Mouse (Mus musculus): ENCODE data around the gene Cacfd1. TPM values are rescaled to one million over a fixed set of nuclear protein-coding genes. Genes with fewer than 3 reads are reported as not detected.
A peak's percentile ranks its signal among the peaks of the same experiment; 100 is the strongest.

Gene Cacfd1
- total RNA-seq, 1 experiment from 2014 or later: 22.9 TPM

DNA sequence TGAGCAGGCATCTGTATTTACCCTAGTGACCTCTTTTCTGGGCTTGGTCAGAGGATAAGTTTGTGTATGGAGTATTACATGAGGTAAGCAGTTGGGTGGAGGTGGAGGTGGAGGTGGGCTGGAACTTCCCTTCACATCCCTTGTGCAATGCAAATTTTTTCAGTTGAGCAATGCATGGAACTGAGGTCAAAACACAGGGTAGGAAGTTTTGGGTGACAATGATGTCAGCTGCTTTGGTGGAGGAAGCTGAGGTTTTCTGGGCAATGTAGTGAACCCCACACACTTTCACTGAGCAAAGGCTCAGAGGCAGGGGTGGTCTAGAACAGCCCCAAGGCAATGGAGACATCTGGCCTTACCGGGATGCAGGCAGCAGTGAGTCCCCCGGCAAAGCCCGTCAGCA lies 15.8 kb downstream of the Cacfd1 start:
- ATAC-seq (replicated peaks; ENCODE audit: insufficient number of reproducible peaks, low FRiP score, low TSS enrichment, poor library complexity, severe bottlenecking): peak; percentile 47

DNA sequence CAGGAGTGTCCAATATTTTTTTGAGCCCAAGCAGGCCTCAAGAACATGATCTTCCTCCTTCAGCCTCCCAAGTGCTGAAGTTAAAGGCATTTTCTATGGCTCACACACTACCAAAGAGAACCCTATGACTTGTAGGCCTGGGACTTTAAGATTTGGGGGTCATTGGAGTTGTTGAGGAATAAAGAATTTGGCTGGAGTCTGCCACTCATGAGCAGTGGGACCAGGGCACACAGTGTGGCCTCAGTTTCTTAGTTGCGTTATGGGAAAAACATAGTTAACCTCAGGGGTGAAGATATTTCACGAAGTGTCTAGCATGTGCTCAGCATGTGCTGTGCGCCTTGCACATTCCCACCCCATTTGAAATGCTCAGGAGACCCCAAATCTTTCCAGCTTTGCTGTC lies 16.6 kb downstream of the Cacfd1 start:
- no peak for ATAC-seq (replicated peaks; ENCODE audit: insufficient number of reproducible peaks, low FRiP score, low TSS enrichment, poor library complexity, severe bottlenecking)

DNA sequence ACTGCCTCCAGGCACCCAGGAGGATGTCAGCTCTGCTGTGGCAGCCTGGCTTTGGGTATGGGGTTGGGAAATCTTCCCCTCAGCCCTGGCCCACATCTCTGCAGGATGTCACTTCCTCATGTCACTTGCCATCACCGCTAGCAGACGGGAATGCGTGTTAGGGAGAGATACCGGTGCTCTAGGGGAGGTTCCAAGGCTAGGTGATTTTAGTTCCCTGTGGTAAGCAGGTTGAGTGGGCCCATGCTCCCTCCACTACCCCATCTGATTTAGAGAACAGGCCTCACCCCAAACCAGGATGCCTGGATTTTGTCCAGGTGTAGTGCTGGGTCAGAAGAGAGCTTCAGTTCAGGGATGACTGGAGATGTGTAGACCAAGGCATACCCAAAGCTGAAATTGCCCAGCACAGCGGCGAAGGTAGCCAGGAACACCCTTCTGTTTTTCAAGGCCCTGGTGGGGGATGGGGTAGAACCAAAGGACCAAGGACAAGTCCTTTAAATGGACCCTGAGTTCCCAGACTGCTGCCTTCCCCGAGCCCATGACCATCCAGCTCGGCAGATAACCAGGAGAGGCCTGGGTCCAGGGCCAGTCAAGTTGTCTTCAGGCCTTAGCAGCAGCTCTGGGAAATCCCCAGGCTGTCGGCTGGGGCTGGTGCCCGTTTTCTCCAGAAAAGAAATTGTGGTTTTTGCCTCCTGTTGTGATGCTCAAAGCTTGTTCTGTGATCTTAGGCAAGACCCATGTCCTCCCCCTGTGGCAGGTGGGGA lies 17.3 kb downstream of the Cacfd1 start:
- peak; percentile 14; the same call in 1 of the 2 replicates for ATAC-seq (replicated peaks; ENCODE audit: insufficient number of reproducible peaks, low FRiP score, low TSS enrichment, poor library complexity, severe bottlenecking)

DNA sequence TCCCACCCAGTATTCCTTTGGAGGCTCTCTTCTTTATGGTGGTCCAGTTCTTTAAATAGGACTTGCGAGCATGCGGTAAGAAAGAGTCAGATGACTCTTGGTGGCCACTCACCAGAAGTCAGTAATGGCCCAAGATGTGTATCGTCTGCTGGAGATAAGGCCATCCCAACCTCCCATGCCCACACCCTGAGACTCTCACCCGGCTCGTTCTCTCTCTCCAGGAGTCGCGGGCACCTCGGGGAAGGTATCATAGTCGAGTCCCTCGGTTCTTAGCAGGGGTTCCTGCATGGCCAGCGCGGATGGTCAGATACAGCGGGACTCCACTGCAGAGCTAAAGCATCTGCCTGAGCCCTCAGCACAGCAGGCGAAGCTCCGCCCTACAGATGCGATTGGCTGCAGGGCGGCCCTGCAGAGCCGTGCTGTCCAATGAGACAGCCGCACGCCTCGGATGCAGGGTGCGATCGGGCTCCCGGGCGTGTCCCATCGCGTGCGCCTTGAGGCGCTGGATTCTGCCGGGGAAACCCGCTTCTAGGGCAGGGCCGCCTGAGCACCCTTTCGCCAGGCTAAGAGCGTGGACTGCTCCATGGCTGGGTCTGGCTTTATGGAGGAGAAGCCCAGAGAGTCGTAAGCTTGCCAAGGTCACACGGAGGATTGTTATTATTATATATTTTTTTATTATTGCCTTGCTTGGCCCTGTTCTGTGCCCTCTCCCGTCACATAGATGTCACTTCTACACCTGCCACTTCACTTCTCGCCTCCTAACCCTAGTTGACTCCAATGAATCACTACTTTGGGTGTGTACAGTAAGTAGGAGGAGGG lies 18.1 kb downstream of the Cacfd1 start, which contains the start of gene Slc2a6:
Gene Slc2a6 (minus strand): TSS at position 381 of the 819 bp plus-strand sequence.
- ATAC-seq (replicated peaks; ENCODE audit: insufficient number of reproducible peaks, low FRiP score, low TSS enrichment, poor library complexity, severe bottlenecking): peak; percentile 78

DNA sequence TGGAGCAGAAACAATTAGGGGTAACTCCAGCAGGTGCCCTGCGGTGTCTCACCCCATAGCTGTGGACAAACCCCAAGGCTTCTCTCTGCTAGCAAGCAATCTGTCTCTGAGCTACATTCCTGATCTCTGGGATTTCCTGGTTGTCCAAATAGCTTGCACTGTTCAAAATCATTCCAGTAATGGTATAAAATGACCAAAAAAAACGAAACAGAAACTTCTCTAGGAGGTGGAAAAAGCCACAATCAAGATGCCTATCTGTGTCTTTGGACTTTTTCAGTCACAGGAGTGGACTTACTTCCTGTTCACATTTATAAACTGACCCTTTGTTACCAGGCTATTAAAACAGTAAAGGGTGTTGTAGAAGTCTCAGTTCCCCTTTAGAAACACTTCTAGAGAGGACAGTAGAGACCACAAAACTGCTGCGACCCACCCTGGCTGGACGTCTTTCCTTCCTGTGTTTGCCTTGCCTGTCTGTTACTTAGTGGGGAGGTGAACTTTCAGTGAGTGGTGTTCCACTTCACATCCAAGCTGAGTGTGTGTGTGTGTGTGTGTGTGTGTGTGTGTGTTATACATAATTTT lies 18.8 kb downstream of the Cacfd1 start:
- ATAC-seq (replicated peaks; ENCODE audit: insufficient number of reproducible peaks, low FRiP score, low TSS enrichment, poor library complexity, severe bottlenecking): peak; percentile 48

DNA sequence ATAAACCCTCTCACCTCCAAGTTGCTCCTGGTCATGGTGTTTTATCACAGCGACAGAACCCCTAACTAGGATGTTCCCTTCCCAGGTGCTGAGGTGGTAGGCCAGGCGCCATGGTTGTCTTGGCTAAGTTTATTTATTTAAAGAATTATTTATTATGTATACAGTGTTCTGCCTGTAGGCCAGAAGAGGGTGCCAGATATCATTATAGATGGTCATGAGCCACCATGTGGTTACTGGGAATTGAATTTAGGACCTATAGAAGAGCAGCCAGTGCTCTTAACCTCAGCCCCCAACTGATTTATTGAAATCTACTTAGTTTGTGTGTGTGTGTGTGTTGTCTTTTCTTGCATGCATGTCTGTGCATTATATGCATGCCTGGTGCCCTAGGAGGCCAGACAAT lies 22.6 kb downstream of the Cacfd1 start:
- no peak for ATAC-seq (replicated peaks; ENCODE audit: insufficient number of reproducible peaks, low FRiP score, low TSS enrichment, poor library complexity, severe bottlenecking)

DNA sequence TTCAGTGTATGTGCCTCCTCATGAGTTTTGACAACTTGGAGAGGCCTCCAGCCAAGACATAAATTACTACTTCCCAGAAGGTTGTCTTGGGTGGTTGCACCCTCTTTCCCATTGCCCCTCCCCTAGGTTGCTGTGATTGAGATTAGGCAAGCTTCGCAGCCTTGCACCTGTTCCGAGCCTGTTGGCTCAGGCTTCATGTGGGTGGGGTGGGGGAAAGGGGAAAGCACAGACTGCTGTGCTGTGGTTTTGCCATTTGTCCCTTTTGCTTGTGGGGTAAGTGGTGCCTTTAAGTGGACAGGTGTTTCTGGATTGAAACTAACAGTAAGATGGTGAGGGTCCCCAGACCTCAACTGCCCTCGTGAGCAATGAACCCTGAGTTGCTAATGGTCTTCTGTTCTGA lies 26.3 kb downstream of the Cacfd1 start:
- ATAC-seq (replicated peaks; ENCODE audit: insufficient number of reproducible peaks, low FRiP score, low TSS enrichment, poor library complexity, severe bottlenecking): no peak

DNA sequence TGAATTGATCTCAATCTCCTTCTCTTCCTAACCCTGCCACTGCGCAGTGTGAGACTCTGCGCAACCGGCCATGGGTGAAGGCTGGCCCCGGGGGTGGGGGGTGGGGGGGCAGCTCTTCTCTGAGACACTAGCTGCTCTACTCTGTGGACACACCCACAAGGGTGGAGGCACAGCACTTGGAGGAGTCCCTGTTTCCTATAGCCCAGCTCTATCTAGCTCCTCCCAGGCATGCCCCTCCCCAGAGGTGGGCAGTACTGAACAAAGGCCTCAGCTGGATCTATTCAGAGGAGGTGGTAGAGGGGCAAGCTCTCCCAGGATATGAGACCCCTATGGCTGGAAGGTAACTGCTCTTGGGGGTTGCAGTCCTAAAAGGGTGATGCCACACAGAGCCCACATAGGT lies 27.3 kb downstream of the Cacfd1 start:
- ATAC-seq (replicated peaks; ENCODE audit: insufficient number of reproducible peaks, low FRiP score, low TSS enrichment, poor library complexity, severe bottlenecking): no peak

DNA sequence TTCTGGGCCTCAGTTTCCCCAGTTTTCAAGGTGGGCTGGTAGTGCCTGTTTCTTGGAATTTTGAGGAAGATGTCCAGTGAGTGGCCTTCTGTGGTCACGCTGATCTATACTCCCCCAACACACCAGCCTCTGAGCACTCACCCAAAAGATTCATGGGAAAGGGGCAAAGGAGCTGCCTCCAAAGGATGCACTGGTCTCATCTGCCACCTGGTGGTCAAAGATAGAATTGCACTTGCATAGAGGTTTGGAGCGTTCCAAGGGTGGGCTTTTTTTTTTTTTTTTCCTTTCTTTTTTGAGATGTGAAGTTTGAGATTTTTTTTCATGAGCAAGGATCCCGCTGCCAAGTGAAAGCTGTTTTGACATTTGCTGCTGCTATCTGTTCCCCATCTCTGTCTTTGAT lies 28.9 kb downstream of the Cacfd1 start:
- ATAC-seq (replicated peaks; ENCODE audit: insufficient number of reproducible peaks, low FRiP score, low TSS enrichment, poor library complexity, severe bottlenecking): 0 out of 2 replicates have a peak, but pooled peaks have one; percentile 47

DNA sequence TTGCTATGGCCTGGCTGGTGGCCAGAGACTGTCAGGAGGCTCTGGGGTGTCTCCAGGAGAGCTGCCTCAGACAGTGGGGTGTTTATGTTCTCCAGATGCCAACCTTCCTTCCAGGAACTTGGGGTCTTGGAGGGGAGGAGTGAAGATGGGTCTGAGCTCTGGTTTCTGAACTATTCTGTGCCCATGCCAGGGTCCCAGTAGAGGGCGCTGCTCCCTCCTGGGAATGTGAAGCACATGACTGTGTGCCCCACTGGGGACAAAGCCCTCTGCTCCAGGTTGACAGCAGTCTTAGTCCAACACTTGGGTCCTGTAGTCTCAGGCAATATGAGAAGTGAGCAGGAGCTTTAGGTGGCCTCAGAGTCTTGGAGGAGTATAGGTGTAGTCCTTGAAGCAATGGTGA lies 29.6 kb downstream of the Cacfd1 start:
- no peak for ATAC-seq (replicated peaks; ENCODE audit: insufficient number of reproducible peaks, low FRiP score, low TSS enrichment, poor library complexity, severe bottlenecking)

DNA sequence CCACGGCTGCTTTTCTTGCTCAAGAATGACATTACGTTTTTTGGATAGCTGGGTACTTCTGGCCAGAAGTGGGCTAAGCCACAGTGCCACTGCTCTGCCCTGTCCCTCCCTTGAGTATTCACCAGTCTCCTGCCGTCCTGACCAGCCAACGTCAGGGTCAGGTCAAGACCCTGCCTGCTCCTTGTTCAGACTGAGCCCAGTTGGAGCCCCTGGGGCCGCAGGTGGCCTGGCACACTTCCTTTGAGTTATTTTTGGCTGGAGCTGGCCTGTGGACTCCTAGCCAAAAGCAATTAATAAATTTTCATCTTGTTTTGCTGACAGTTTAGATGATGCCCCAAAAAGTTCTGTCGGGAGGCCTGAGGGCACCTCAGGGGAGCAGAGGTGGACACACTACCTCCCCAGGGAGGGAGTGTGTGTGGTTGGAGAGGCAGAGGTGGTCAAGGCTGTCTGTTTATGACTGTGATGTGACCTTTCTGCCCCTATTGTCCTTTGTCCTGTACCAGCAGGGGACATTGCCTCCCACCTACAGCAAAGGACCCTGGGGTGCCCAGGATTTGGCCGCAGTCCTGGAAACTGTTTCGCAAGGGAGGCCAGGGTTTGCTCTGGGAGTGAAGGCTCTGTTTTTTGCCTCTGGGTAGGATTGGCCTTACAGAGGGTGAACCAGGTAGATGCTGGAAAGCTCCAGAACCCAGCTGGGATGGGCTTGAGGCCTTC lies 32.6 kb downstream of the Cacfd1 start:
- no peak for ATAC-seq (replicated peaks; ENCODE audit: insufficient number of reproducible peaks, low FRiP score, low TSS enrichment, poor library complexity, severe bottlenecking)

DNA sequence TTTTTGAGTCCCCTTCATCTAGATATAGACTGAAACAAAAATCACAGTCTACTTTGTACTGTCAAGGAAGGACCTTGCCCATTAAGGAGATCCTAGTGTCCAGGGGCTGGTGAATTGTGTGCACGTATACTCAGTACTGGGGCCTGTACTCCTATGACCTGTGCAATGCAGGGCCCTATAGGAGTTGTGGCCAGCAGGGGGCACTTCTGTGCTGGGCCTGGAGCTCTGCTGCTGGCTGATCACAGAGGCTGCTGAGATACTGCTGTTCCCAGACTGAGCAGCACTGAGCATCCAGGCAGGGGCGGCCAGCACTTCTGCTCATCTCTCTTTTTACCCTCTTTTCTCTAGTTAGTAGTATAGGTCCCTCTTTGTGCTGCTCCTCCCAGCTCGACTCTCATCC lies 33.7 kb downstream of the Cacfd1 start:
- ATAC-seq (replicated peaks; ENCODE audit: insufficient number of reproducible peaks, low FRiP score, low TSS enrichment, poor library complexity, severe bottlenecking): no peak

DNA sequence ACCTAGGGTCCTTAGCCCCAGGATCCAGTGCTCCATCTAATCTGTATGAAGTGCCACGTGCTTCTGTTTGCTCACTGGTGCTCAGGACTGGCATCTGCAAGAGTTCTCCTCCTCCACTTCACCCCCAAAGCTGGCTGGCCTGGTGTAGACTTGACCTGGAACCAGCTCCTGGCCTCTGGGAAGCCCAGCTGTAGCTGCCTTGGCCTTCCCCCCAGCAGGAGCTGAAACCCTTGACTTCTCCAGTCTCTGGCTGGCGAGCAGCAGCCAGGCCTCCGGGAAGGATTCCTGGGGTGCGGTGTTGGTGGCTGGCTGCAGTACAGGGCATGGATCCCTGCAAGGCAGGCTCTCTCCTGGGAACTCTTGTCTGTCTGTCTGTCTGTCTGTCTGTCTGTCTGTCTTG lies 34.4 kb downstream of the Cacfd1 start:
- no peak for ATAC-seq (replicated peaks; ENCODE audit: insufficient number of reproducible peaks, low FRiP score, low TSS enrichment, poor library complexity, severe bottlenecking)

DNA sequence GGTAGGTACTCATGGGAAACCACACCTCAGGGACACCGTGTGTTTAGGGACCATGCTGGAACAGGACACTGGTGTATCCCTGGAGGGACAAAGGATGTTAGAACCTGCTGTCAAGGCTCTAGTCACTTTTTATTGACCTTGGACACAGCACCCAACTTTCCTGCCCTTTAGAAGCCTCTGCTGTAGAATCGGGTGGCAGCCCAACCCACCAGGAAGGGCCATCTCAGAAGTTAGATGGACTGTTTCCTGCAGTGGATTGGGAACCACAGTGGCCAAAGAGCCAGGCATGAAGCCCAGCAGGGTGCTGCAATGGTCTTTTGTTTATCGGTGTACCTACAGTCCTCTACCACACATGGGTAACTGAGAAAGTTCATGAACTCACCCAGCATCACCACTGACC lies 34.9 kb downstream of the Cacfd1 start:
- ATAC-seq (replicated peaks; ENCODE audit: insufficient number of reproducible peaks, low FRiP score, low TSS enrichment, poor library complexity, severe bottlenecking): no peak

DNA sequence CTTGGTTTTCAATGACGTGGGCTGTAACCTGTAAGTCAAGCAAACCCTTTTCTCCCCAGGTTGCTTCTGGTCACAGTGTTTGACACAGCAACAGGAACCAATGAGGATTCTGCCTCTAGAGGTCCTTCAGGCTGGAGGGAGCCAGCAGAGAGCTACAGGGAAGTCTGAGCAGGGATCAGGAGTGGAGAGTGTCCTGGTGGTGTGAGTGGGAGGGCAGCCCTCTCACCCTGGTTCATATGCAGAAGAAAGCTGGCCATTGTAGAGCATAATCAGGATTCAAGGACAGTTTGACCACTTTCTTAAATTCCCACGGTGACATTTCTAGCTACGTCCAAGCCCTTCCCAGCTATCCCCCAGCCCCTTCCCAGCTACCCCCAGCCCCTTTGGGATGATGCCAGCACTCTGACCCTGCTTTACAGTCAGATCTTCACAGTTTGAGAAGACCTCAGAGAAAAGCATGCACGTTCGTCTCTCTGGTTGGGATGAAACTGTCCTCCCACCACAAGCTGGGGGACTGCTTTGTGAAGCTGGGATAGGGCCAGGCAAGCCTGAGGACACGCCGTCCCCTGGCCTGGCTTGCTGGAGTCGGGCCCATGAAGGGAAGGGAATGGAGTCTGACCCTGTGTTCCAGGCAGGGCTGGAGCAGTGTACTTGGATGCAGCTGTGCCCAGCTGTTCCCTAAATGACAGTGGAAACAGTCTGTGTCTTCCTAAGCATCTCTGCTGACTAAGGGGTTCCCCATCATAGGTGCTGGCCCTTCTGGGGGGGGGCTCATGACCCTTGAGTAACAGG lies 36.4 kb downstream of the Cacfd1 start:
- no peak for ATAC-seq (replicated peaks; ENCODE audit: insufficient number of reproducible peaks, low FRiP score, low TSS enrichment, poor library complexity, severe bottlenecking)

DNA sequence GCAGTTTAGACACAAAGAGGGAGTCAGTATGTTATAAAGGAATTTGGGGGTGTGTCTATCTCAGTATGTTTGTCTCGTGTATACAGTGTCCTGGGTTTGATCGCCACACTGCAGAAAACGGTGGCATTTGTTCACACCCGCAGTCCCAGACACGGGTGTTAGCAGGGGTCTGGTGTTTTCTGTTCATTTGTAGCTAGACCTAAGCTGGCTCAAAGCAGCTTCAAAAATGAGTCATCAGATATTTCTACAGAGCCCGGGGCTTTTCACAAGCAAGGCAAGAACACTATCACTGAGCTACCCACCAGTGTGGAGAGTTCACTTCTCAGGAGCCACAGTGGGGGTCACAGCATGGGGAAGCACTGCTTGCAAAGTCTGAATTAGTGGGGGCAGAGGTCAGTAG lies 39.7 kb downstream of the Cacfd1 start:
- ATAC-seq (replicated peaks; ENCODE audit: insufficient number of reproducible peaks, low FRiP score, low TSS enrichment, poor library complexity, severe bottlenecking): no peak

DNA sequence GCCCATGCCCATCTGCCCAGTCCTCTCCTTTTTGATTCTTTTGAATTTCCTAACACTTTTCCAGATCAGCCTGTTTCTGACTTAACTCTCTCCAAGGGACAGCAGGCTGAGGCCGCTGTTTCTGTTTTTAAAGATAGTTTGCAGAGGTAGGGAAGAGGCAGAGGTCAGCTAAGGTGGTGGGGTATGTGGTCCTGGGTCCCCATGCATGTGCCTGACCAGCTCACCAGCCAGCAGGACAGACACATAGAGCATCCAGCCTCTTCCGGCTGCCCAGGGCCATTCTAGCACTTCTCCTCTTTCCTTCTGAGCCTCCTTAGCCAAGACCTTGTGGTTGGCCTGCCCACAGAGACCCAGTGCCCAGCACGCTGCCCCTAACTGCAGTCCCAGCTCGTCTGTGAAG lies 48.5 kb downstream of the Cacfd1 start:
- no peak for ATAC-seq (replicated peaks; ENCODE audit: insufficient number of reproducible peaks, low FRiP score, low TSS enrichment, poor library complexity, severe bottlenecking)

DNA sequence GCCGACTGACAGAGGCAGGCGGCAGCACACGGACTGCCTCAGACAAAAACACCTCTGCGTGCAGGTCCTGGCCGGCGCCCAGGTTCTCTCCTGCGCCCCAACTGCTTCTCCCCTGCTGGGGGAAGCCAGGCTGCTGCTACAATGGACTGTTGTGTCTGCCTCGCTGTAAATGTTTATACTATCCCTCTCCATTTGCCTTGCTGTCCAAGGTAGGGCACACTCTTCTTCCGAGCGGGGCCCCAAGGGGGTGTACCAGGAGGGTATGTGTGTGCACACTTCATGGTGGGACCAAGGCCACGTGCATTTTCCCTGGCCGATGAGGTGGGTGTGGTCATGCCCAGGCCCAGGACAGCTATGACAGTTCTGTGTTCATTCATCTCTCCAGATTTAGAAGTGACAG lies 49.0 kb downstream of the Cacfd1 start:
- ATAC-seq (replicated peaks; ENCODE audit: insufficient number of reproducible peaks, low FRiP score, low TSS enrichment, poor library complexity, severe bottlenecking): no peak
